Mouse (Mus musculus): ENCODE measurements at regions not wholly inside any gene's neighbourhood (a gene's known extent, or its start where the extent isn't known, plus 50 kb on each side); places are given as distances from the start of the nearest gene placed in this dataset.

DNA sequence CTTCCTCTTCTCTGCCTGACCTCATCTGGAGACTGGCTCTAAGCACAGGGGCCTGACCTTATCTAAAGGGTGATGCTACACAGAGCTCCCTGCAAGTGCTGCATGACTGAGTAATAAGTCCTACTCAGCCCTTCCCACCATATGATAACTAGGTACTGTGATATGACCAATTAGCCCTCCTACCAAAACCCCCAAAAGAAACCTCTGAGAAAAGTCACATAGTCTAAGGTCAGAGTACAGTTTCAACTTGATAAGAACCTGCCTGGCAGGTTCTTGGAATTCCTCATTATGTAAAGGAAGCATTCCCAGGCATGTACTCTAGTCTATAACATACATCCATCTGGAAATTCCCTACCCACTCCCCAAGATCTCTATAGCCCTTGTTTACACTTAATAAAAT lies 318.0 kb upstream of the C030005K15Rik start:
- Histone ChIP-seq H3K9me3 (ENCODE audit: low read length) (no peaks in the 10 kb centered on the region), H3K4me1 (ENCODE audit: insufficient read depth, low read length) (no peaks in the 10 kb centered on the region), H3K27me3 (ENCODE audit: insufficient read depth, low read length) (no peaks in the 10 kb centered on the region), H3K4me3 (ENCODE audit: low read depth, low read length) (no peak overlapping the region), H3K36me3 (ENCODE audit: insufficient read depth, low read length) (no peaks in the 10 kb centered on the region), H3K4me2 (ENCODE audit: low read depth, low read length, poor library complexity, severe bottlenecking) (no peak overlapping the region), H3K27ac (ENCODE audit: low read depth, low read length) (no peak overlapping the region), H3K9ac (replicated peaks; ENCODE audit: low read length, poor library complexity, severe bottlenecking) (no peak overlapping the region)
- DNase-seq (ENCODE audit: low spot score) (no peak), ATAC-seq (ENCODE audit: low FRiP score) (no peak)
- no peak for TF ChIP-seq CTCF (IDR thresholded peaks at IDR 0.05)

GRCm38 (mm10) chr10:98073432-98073831 lies 346.9 kb upstream of the C030005K15Rik start:
- Histone ChIP-seq H3K4me2 (ENCODE audit: low read depth, low read length, poor library complexity, severe bottlenecking) (no peak overlapping the region), H3K4me1 (ENCODE audit: insufficient read depth, low read length) (no peaks in the 10 kb centered on the region), H3K9me3 (ENCODE audit: low read length) (no peaks in the 10 kb centered on the region), H3K36me3 (ENCODE audit: insufficient read depth, low read length) (no peaks in the 10 kb centered on the region), H3K4me3 (ENCODE audit: low read depth, low read length) (no peak overlapping the region), H3K9ac (replicated peaks; ENCODE audit: low read length, poor library complexity, severe bottlenecking) (no peak overlapping the region), H3K27me3 (ENCODE audit: insufficient read depth, low read length) (no peaks in the 10 kb centered on the region), H3K27ac (ENCODE audit: low read depth, low read length) (no peak overlapping the region)
- 48% methylated on average over 2 of the region's 2 CpGs for WGBS
- TF ChIP-seq CTCF (IDR thresholded peaks at IDR 0.05) = no peak
- ATAC-seq (ENCODE audit: low FRiP score) = no peak
- DNase-seq (ENCODE audit: low spot score) = no peak

DNA sequence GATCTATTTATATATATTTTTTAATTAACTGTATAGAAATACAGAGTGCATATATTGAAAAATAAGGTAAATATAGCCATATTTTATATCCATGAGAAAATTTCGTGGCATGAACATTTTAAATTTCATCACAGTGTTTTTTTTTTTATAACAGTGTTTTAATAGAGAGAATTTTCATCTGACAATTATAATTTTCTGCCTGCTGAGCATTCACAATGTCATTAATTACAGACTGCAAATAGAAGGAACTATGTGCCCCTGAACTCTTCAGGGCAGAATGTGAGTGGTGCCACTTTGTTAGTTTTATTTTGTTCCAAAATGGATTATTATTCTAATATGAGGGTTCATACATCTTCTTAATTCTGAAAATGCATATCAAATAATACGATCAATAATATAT lies 358.3 kb upstream of the C030005K15Rik start:
- H3K27ac ChIP-seq (ENCODE audit: low read depth, low read length) = no peak overlapping the region
- H3K4me1 ChIP-seq (ENCODE audit: insufficient read depth, low read length) = no peaks in the 10 kb centered on the region
- WGBS = 67% methylated on average over 2 of the region's 2 CpGs
- no peak for DNase-seq (ENCODE audit: low spot score)
- no peaks in the 10 kb centered on the region for H3K9me3 ChIP-seq (ENCODE audit: low read length)
- no peak overlapping the region for H3K4me3 ChIP-seq (ENCODE audit: low read depth, low read length)
- H3K27me3 ChIP-seq (ENCODE audit: insufficient read depth, low read length) = no peaks in the 10 kb centered on the region
- no peak for TF ChIP-seq CTCF (IDR thresholded peaks at IDR 0.05)
- H3K9ac ChIP-seq (replicated peaks; ENCODE audit: low read length, poor library complexity, severe bottlenecking) = no peak overlapping the region
- no peaks in the 10 kb centered on the region for H3K36me3 ChIP-seq (ENCODE audit: insufficient read depth, low read length)
- no peak overlapping the region for H3K4me2 ChIP-seq (ENCODE audit: low read depth, low read length, poor library complexity, severe bottlenecking)
- ATAC-seq (ENCODE audit: low FRiP score) = no peak

DNA sequence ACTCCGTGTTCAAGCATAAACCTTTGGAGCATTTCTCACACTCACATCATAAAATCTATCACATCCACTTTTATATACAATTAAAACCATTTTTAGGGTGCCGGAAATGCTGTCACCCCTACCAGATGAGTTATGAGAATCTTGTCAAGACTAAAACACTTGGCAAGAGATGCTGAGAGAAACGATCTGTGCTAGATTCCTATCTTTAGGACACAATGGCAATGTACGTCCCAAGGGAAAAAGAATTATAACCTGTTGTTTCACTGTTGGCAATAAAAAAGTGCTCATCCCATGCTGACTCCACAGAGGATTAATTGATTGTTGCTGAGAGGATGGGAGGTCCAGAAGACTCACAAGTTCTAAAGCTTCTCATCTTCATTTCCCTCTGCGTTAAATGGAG lies 389.7 kb upstream of the C030005K15Rik start:
- no peak overlapping the region for H3K4me2 ChIP-seq (ENCODE audit: low read depth, low read length, poor library complexity, severe bottlenecking)

GRCm38 (mm10) chr10:98125713-98126112 lies 399.2 kb upstream of the C030005K15Rik start:
- DNase-seq (ENCODE audit: low spot score) = no peak
- Histone ChIP-seq H3K4me3 (ENCODE audit: low read depth, low read length) (no peak overlapping the region), H3K4me1 (ENCODE audit: insufficient read depth, low read length) (no peaks in the 10 kb centered on the region), H3K4me2 (ENCODE audit: low read depth, low read length, poor library complexity, severe bottlenecking) (no peak overlapping the region), H3K27ac (ENCODE audit: low read depth, low read length) (no peak overlapping the region), H3K9me3 (ENCODE audit: low read length) (no peaks in the 10 kb centered on the region), H3K36me3 (ENCODE audit: insufficient read depth, low read length) (no peaks in the 10 kb centered on the region), H3K9ac (replicated peaks; ENCODE audit: low read length, poor library complexity, severe bottlenecking) (no peak overlapping the region), H3K27me3 (ENCODE audit: insufficient read depth, low read length) (no peaks in the 10 kb centered on the region)
- TF ChIP-seq CTCF (IDR thresholded peaks at IDR 0.05) = no peak
- WGBS = 94% methylated on average over 1 of the region's 1 CpGs
- ATAC-seq (ENCODE audit: low FRiP score) = no peak

More for the DNA sequence above, 389.7 kb upstream of the C030005K15Rik start:
- H3K4me1 ChIP-seq (ENCODE audit: insufficient read depth, low read length) = no peaks in the 10 kb centered on the region
- H3K27me3 ChIP-seq (ENCODE audit: insufficient read depth, low read length) = no peaks in the 10 kb centered on the region
- no peak overlapping the region for H3K9ac ChIP-seq (replicated peaks; ENCODE audit: low read length, poor library complexity, severe bottlenecking)
- H3K9me3 ChIP-seq (ENCODE audit: low read length) = no peaks in the 10 kb centered on the region
- WGBS = 89% methylated on average over 5 of the region's 5 CpGs
- ATAC-seq (ENCODE audit: low FRiP score) (no peak), DNase-seq (ENCODE audit: low spot score) (no peak)
- TF ChIP-seq CTCF (IDR thresholded peaks at IDR 0.05) = no peak
- H3K36me3 ChIP-seq (ENCODE audit: insufficient read depth, low read length) = no peaks in the 10 kb centered on the region
- no peak overlapping the region for H3K4me3 ChIP-seq (ENCODE audit: low read depth, low read length)
- H3K27ac ChIP-seq (ENCODE audit: low read depth, low read length) = no peak overlapping the region

- H3K4me1 ChIP-seq (ENCODE audit: insufficient read depth, low read length) = no peaks in the 10 kb centered on the region
- H3K4me3 ChIP-seq (ENCODE audit: low read depth, low read length) = no peak overlapping the region
- DNase-seq (ENCODE audit: low spot score) = no peak
- no peaks in the 10 kb centered on the region for H3K9me3 ChIP-seq (ENCODE audit: low read length)
- no peak overlapping the region for H3K9ac ChIP-seq (replicated peaks; ENCODE audit: low read length, poor library complexity, severe bottlenecking)
- no peaks in the 10 kb centered on the region for H3K27me3 ChIP-seq (ENCODE audit: insufficient read depth, low read length)
- no peak for TF ChIP-seq CTCF (IDR thresholded peaks at IDR 0.05)
- no peaks in the 10 kb centered on the region for H3K36me3 ChIP-seq (ENCODE audit: insufficient read depth, low read length)
- no peak for ATAC-seq (ENCODE audit: low FRiP score)
- WGBS = 90% methylated on average over 1 of the region's 1 CpGs
- no peak overlapping the region for H3K4me2 ChIP-seq (ENCODE audit: low read depth, low read length, poor library complexity, severe bottlenecking)
- no peak overlapping the region for H3K27ac ChIP-seq (ENCODE audit: low read depth, low read length)
Measured at GRCm38 (mm10) chr10:98135026-98135425, 408.5 kb upstream of the C030005K15Rik start.
